Mouse (Mus musculus): ENCODE data around the gene Plk4.
"Not testable (repeated sequence)": the region's sequence is repeated elsewhere in the genome, so short reads cannot be mapped to it uniquely, and the experiment has no call there.

The Plk4 gene

DNA sequence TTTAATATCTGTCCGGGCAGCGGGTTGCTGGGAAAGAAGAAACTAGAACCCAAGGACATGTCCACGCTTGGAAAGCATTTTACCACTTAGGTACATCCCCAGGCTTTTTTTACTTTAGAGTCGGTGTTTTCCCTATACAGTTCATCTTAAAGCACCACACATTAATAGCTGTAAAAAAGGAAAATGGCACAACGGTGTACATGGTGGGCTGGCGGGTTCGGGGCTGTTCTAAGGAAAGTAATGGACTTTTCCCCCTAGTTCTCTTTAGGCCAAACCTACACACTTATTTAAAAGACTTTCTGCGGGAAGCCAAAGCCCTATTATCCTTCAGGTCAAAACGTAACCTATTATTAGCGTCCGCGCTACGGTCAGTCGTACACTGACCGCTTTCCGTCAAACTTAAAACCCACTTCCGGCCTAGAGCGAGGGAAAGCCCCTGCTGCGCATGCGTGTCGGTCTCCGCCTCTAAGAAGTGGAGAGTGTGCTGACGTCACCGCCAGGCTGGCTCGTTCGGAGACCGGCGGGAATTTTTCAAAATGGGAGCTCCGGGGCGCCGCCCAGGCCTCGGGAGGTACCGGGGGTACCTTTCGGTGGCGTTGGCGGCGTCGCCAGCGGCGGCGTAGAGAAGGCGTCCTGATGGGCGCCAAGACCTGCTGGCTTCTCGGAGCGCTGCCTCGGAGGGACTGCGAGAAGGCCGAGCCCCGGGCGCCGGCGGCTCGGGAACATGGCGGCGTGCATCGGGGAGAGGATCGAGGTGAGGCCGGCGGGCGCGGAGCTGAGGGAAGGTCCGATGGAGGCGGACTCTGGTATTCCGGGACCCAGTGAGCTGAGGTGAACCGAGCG, at the start of gene Plk4:
TSS of gene Plk4 (plus strand) at position 490 of the 843 bp plus-strand sequence.
- peak; percentile 96 for DNase-seq (ENCODE audit: low read depth, low spot score)

DNA sequence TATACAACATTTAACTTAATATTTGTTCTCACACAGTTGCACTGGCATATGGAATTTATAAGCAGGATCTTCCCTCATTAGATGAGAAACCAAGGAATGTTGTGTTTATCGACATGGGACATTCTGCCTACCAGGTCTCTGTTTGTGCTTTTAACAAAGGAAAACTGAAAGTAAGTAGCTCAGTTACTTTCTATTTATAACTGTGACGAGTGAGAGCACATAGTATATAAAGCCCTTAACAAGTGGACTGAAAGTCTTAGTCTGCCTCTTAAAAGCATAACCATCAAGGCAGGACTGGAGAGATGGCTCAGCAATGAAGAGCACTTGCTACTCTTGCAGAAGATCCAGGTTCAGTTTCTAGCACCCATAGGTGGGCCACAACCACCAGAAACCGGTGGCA, 39.1 kb upstream of the Plk4 start:
- DNase-seq (ENCODE audit: low read depth, low spot score), result no peak

DNA sequence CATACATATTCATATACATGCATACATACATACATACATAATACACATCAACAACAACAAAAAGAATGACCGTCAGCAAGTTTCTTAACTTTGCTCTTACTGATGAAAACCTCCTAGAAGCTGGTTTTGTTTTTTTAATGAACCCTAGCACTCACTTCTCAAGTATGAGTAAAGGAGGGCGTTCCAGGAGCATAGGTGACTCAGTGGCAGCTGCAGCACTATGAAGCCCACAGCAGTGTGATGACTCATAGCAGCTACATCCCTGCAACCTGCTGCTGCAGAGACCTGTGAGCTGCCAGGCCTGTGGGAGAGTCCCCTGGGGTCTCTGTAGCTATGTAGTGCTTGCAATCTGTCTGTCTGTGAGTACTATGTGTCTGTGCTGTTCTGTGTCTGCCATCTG, 38.5 kb upstream of the Plk4 start:
- no peak for DNase-seq (ENCODE audit: low read depth, low spot score)

DNA sequence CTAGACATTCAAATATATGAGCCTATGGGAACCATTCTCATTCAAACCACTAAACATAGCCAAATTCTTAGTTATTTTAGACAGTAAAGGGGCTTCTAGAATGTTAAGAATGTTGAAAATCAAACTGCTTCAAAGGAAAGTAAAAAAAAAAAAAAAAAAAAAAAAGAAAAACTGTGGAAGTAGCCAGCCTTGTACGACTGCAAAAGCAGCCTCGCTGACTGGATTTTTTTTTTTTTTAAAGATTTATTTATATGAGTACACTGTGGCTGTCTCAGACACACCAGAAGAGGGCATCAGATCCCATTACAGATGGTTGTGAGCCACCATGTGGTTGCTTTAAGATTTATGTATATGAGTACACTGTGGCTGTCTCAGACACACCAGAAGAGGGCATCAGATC, 6.0 kb upstream of the Plk4 start:
- no peak for DNase-seq (ENCODE audit: low read depth, low spot score)

DNA sequence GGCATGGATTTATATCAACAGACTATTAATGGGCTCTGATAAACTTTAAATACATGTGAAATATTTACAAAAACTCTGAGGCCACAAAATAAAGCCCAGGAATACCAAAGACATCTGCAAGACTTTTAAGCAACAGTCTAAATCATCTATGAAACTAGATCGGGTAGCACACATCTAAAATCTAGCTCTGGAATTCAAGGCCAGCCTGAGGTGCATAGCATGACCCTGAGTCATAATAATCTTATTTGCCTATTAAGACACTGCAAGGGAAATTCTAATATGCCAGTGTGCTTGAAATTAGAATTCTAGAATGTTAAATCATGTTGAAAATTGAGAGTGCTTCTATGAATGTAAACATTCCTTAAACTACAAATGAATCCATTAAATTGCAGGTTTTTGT, 1.8 kb upstream of the Plk4 start:
- no peak for DNase-seq (ENCODE audit: low read depth, low spot score)

DNA sequence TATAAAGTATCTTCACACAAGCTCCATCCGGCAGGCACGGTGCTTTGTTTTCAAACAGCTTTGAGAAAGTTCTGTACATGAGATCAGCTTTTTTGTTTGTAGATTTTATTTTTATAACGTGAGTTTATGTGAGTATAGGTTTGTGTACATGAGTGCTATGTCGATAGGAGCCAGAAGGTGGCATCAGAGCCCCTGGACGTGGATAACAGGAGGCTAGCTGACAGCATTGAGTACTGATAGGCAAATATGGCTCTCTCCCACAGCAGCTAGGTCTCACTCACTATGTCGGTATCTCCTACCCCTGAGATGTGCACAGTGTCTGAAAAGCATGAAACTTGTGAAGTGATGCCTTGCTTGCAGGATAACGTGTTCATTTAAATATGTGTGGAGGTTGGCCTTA, 1.3 kb upstream of the Plk4 start:
- DNase-seq (ENCODE audit: low read depth, low spot score), result peak; percentile 75

DNA sequence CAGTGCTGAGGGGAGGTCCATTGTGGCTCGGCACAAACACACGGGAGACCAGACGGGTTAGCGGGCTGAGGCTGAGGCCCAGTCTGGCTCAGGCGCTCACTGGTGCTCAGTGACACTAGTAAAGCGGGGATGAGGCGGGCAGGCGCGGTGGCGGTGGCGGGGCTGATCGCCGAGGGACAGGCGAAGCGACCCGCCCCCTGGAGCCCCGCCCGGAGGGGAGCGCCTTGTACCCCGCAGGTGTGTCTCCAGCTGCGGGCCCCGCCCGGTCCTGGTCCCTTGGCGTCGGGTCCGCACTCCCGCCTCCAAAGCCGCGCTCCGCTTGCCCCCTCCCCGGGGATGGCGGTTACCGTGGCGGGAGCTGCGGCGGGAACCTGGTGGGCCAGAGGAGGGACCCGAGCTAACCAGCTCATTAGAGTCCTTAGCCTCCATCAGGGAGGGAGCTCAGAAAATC, 579 bp downstream of the Plk4 start:
- DNase-seq (ENCODE audit: low read depth, low spot score), result peak; percentile 81

DNA sequence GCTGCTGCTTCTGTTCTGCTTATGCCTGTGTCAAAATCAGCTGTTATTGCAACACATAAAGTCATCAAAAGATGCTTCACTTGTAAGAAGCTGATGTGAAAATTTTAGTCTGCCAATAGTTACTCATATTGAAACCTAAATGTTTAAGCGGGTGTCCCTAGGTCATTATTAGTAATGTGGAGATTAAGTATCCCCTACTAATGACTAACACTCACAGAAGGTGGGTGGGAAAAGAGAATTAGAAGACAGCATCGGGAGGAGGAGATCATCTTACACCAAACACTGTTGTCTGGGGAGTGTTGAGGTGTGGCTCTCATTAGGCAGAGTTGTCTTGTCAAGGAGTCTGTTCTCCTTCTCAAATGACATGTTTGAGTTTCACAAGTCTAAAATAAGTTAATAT, 7.1 kb downstream of the Plk4 start:
- no peak for DNase-seq (ENCODE audit: low read depth, low spot score)

DNA sequence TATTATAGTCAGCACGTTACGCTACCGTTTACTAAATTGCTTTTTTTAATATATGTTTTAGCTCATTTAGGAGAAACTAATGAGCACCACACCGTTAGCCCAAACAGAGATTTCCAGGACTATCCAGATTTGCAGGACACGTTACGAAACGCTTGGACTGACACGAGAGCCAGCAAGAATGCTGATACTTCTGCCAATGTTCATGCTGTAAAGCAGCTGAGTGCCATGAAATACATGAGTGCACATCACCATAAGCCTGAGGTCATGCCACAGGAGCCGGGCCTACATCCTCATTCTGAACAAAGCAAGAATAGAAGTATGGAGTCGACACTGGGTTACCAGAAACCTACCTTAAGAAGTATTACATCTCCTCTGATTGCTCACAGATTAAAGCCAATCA, 8.9 kb downstream of the Plk4 start:
- DNase-seq (ENCODE audit: low read depth, low spot score), result no peak

DNA sequence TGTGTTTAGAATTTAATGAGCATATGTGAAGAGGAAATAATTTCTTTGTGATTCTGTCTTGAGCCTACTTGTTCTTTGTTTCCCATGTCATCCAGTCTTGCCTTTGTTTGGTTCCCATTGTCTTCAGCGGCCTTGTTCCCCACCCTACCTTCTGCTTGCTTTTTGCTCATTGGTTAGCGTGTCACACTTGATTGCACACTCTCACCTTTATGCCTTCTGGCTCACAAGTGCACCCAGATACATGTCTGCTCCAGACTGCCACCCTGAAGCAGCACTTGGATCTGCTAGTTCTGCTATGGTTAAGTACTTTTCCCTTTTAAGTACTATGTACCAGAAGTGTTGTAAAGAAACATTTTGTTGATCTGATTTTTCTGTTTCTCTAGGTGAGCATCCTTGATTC, 10.1 kb downstream of the Plk4 start:
- peak; percentile 19 for DNase-seq (ENCODE audit: low read depth, low spot score)

DNA sequence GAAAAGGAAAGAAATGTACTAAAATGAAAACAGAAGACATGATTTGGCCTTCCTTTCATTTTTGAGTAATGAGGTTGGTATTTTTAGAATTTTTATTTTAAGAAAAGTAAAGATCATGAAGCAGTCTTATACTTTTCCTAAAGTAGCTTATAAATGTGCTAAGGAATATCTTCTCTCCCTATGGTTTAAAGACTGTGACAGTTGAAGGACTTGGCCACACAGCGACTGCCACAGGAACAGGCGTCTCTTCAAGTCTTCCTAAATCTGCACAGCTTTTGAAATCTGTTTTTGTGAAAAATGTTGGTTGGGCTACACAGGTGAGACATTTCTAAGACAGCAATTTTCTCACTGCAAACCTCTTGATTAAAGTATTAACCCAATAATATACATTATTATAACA, 13.5 kb downstream of the Plk4 start:
- no peak for DNase-seq (ENCODE audit: low read depth, low spot score)

DNA sequence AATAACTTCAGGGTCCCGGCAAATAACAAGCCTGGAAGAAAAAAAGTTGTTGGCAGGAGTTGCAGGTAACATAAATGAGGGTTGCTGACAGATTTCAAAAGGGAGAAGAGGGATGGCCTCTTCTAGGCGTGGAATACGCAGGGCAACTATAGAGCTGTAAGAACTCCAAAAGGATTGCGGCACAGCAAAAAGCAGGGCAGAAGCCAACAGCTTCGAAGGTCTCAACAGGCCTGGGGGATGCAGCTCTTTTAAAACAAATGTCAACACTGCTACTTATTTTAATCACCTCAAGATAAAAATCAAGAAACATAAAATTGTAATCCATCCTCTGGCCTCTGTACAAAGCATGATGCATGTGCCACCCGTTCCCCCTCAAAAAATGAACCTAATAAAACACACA, 45.7 kb downstream of the Plk4 start:
- not testable (repeated sequence) for DNase-seq (ENCODE audit: low read depth, low spot score)

DNA sequence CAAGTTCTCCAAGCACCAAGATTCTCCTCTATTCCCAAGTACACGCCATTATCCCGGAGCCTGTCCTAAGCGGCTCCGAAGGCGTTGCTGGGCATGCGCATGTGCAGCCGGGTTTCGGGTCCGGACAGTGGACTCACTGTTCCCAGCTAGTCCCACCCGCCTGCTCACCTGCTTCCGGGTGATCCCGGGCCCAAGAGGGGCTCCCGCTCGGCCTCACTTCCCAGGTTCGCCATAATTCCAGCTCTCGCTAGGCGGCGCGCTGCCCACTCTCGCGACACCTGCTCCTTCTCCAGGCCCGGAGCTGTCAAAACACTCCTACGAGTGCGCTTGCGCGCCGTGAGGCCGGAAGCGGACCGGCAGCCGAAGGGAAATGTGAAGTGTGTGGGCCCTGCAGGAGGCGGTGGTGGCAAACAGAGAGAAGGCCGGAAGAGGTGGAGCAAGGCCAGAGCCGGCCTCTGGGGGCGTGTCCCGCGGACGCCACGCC, 46.7 kb downstream of the Plk4 start, which contains the start of gene Mfsd8:
TSS of gene Mfsd8 (minus strand) at position 414 of the 484 bp plus-strand sequence.
- DNase-seq (ENCODE audit: low read depth, low spot score), result peak; percentile 99

DNA sequence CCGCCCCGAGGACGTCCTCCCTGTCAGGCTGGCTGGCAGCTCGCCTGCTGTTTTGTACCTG, 47.0 kb downstream of the Plk4 start, which contains the start of gene Abhd18:
TSS of gene Abhd18 (plus strand) at position 14 of the 61 bp plus-strand sequence.
- not testable (repeated sequence) for DNase-seq (ENCODE audit: low read depth, low spot score)

DNA sequence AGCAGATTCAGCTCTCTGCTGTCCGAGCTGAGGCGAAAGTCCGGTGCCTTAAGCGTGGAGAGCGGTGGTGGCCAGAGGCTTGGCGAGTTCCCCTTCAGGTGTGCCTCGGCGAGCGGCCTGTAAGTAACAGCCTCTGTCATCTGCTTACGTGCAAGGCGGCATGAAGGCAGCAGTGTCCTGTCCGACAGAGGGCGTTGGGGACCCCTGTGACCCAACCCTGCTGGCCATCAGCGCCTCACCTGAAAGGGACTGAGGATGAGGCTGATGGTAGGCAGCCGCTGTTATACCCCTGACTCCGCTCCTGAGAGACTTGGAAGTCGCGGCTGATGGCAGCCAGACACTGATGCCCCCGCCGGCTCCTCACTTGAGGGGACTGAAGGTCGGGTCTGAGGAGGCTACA, 47.2 kb downstream of the Plk4 start:
- peak; percentile 33 for DNase-seq (ENCODE audit: low read depth, low spot score)

DNA sequence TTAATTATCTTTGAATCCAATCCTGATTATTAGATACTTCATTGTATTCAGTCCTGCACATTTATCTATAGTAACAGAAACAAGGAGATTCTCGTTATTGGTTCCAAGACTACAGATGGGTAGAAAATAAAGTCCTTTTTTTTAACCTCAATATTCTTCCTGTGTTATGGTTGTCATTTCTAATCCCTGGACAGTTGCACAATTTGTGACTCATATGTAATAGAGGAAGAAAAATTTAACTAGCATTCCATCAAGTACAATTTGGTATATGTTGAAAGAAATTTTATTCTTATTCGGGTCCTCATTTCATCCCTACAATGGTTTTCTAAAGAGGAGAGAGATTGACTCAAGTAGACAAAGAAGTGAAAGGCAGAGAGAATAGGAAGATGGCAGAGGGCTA, 48.1 kb downstream of the Plk4 start:
- DNase-seq (ENCODE audit: low read depth, low spot score), result not testable (repeated sequence)

DNA sequence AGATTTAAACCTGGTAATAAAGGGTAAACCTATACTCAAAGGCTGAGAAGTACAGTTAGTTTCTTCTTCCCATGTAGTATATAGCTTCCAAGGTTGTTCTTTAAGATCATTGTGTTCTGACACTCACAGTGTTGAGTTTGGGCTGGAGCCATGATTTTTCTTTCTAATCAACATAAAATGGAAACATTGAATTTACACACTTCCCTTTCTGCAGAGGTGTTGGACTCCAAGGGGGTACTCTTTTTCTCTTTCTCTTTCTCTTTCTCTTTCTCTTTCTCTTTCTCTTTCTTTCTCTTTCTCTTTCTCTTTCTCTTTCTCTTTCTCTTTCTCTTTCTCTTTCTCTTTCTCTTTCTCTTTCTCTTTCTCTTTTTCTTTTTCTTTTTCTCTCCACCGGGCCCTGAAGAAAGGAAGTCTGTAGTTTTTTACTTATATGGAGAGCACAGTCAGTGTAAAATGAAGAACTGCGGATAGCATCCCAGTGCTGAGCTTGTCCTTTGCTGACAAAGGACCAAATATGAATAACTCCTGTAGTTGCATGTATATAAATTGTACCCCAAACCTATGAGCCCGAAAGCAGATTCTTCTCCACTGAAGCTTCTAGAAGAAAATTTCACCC, 53.4 kb downstream of the Plk4 start:
- DNase-seq (ENCODE audit: low read depth, low spot score), result not testable (repeated sequence)

Data from ZHBTc4 (cell line).